Mouse (Mus musculus) erythroblast, embryonic 14.5 days (primary cell): ENCODE measurements around the gene Timp3.
"Not testable (repeated sequence)": the region's sequence is repeated elsewhere in the genome, so short reads cannot be mapped to it uniquely, and the experiment has no call there.

ENCODE experiments used
- GATA1 ChIP-seq: IDR thresholded peaks from 2 replicates; pipeline ENCODE4 v1.6.1; 2012; ENCODE audit warnings: low read length, inconsistent platforms, mixed read lengths
- TAL1 ChIP-seq: IDR thresholded peaks from 3 replicates; pipeline ENCODE4 v1.6.1; 2012; ENCODE audit warnings: low read length, inconsistent platforms, mixed read lengths

- not testable (repeated sequence) for TF ChIP-seq TAL1, GATA1
Measured at GRCm38 (mm10) chr10:86378803-86379202, 78.6 kb downstream of the Timp3 start.
